ENCODE assay signal across 8 mouse cellular contexts in genomic region chrX:7879819-7880218, GRCm38 (mm10). TPM values are rescaled to one million over a fixed set of nuclear protein-coding genes. Genes with fewer than 3 reads are reported as not detected.
A peak's percentile ranks its signal among the peaks of the same experiment; 100 is the strongest.
DNase-seq lines count a peak whose midpoint lies in the region; ATAC-seq and TF ChIP-seq lines count a peak whose summit lies in the region.

No protein-coding gene starts in this region.

- no peak overlapping the region for H3K9ac ChIP-seq in embryonic facial prominence, embryonic 12.5 days
- H3K9ac ChIP-seq in limb, embryonic 13.5 days: no peak overlapping the region
- H3K9ac ChIP-seq in midbrain, embryonic 14.5 days (replicated peaks; ENCODE audit: low read length): no peak overlapping the region

- no peaks in the 10 kb centered on the region for H3K9me3 ChIP-seq in embryonic facial prominence, embryonic 12.5 days
- no peaks in the 10 kb centered on the region for H3K9me3 ChIP-seq in limb, embryonic 13.5 days
- no peaks in the 10 kb centered on the region for H3K9me3 ChIP-seq in midbrain, embryonic 14.5 days (ENCODE audit: control insufficient read depth, low read length)

- H3K36me3 ChIP-seq in embryonic facial prominence, embryonic 12.5 days: no peaks in the 10 kb centered on the region
- peaks cover 6% of the 10 kb centered on the region; the same call in 1 of the 2 replicates for H3K36me3 ChIP-seq in limb, embryonic 13.5 days
- 0 out of 2 replicates have a peak, but pooled peaks cover 2% of the 10 kb centered on the region for H3K36me3 ChIP-seq in midbrain, embryonic 14.5 days (ENCODE audit: control insufficient read depth, insufficient read depth, low read length)
- H3K36me3 ChIP-seq in spleen, adult 2 months (ENCODE audit: control insufficient read depth, insufficient read depth, low read length): no peaks in the 10 kb centered on the region; the same call in 1 of the 2 replicates

- no peak overlapping the region for H3K4me3 ChIP-seq in embryonic facial prominence, embryonic 12.5 days
- peak overlapping the region; percentile 8 for H3K4me3 ChIP-seq in limb, embryonic 13.5 days
- peak overlapping the region; percentile 50 for H3K4me3 ChIP-seq in midbrain, embryonic 14.5 days (replicated peaks; ENCODE audit: low read depth, low read length)
- H3K4me3 ChIP-seq in spleen, adult 2 months (ENCODE audit: extremely low read depth, insufficient read depth, insufficient read length): peak overlapping the region; percentile 18; the same call in 1 of the 2 replicates

- ATAC-seq in embryonic facial prominence, embryonic 12.5 days (ENCODE audit: insufficient number of reproducible peaks, insufficient read depth, low FRiP score, low TSS enrichment): no peak
- peak; percentile 42; the same call in 1 of the 2 replicates for ATAC-seq in limb, embryonic 13.5 days (ENCODE audit: low FRiP score, low read depth)
- peak; percentile 41 for ATAC-seq in midbrain, embryonic 14.5 days (ENCODE audit: low FRiP score, low TSS enrichment)

- DNase-seq in 3134 (ENCODE audit: extremely low read depth, insufficient read length, low spot score): peak; percentile 24
- DNase-seq in adrenal gland, postnatal 10 days: peak; percentile 62
- peak; percentile 51 to 57 for DNase-seq in heart, adult 9 months (ENCODE audit: low spot score in 2 of 2)
- DNase-seq in kidney, adult 8-10 months: peak; percentile 57 to 71
- peak; percentile 86 for DNase-seq in midbrain, embryonic 14.5 days
- DNase-seq in spleen, adult 2 months (ENCODE audit: low read depth in 1 of 2, low spot score in 2 of 2): peak; percentile 64 to 74

- peak overlapping the region; percentile 28 for H3K4me2 ChIP-seq in embryonic facial prominence, embryonic 12.5 days (replicated peaks)
- H3K4me2 ChIP-seq in limb, embryonic 13.5 days (replicated peaks): peak overlapping the region; percentile 89
- peak overlapping the region; percentile 79 for H3K4me2 ChIP-seq in midbrain, embryonic 14.5 days (ENCODE audit: low read length)

- peak; percentile 32; the same call in 1 of the 2 replicates for TF ChIP-seq CTCF in spleen, adult 2 months (IDR thresholded peaks at IDR 0.05; ENCODE audit: extremely low read depth, insufficient read depth, insufficient read length, insufficient replicate concordance)

- H3K4me1 ChIP-seq in embryonic facial prominence, embryonic 12.5 days: peaks cover 1% of the 10 kb centered on the region; the same call in 1 of the 2 replicates
- peaks cover 3% of the 10 kb centered on the region; the same call in 1 of the 2 replicates for H3K4me1 ChIP-seq in limb, embryonic 13.5 days
- no peaks in the 10 kb centered on the region; the same call in 1 of the 2 replicates for H3K4me1 ChIP-seq in midbrain, embryonic 14.5 days (ENCODE audit: control insufficient read depth, insufficient read depth, low read length)
- H3K4me1 ChIP-seq in spleen, adult 2 months (ENCODE audit: control insufficient read depth, insufficient read depth, insufficient read length): no peaks in the 10 kb centered on the region; the same call in 1 of the 2 replicates

- H3K27me3 ChIP-seq in embryonic facial prominence, embryonic 12.5 days: no peaks in the 10 kb centered on the region
- no peaks in the 10 kb centered on the region for H3K27me3 ChIP-seq in limb, embryonic 13.5 days
- H3K27me3 ChIP-seq in midbrain, embryonic 14.5 days (ENCODE audit: control insufficient read depth, insufficient read depth, low read length): no peaks in the 10 kb centered on the region
- no peaks in the 10 kb centered on the region for H3K27me3 ChIP-seq in spleen, adult 2 months (ENCODE audit: control insufficient read depth, insufficient read depth, low read length)

- TF ChIP-seq POLR2A in spleen, adult 2 months (IDR thresholded peaks at IDR 0.05; ENCODE audit: low read depth, low read length): no peak

- WGBS in embryonic facial prominence, embryonic 12.5 days: 15% methylated on average over 11 of the region's 11 CpGs
- WGBS in limb, embryonic 13.5 days: 7% methylated on average over 11 of the region's 11 CpGs
- 20% methylated on average over 11 of the region's 11 CpGs for WGBS in midbrain, embryonic 14.5 days
- 27% methylated on average over 11 of the region's 11 CpGs for WGBS in spleen, adult 2 months

- H3K27ac ChIP-seq in embryonic facial prominence, embryonic 12.5 days: no peak overlapping the region
- H3K27ac ChIP-seq in limb, embryonic 13.5 days: no peak overlapping the region
- no peak overlapping the region for H3K27ac ChIP-seq in midbrain, embryonic 14.5 days (replicated peaks; ENCODE audit: low read depth, low read length)
- H3K27ac ChIP-seq in spleen, adult 2 months (ENCODE audit: insufficient read depth, low read length): no peak overlapping the region

RNA-seq across cellular contexts. Expression of gene Pim2, which starts 1.8 kb away (rescaled TPM):
- total RNA-seq in adrenal gland, postnatal 10 days (2021): 1 to 10 TPM; 6.2 to 9.2 TPM
- 5.9 and 6.0 TPM in 2 replicates for polyA plus RNA-seq in embryonic facial prominence, embryonic 12.5 days (2016; fragmentation: Nextera tagmentation; extraction: Ambion mirVana)
- polyA plus RNA-seq in limb, embryonic 13.5 days (2015; fragmentation: Nextera tagmentation; extraction: Ambion mirVana): 4.1 and 4.8 TPM in 2 replicates
- 13.9 and 18.8 TPM in 2 replicates for polyA plus RNA-seq in midbrain, embryonic 14.5 days (2014; fragmentation: Nextera tagmentation; extraction: Ambion mirVana)
- polyA plus RNA-seq in spleen, adult 2 months (2012; rRNA removed): 40.1 and 75.0 TPM in 2 replicates

RNA-seq across cellular contexts. Expression of gene Slc35a2, which starts 4.0 kb away (rescaled TPM):
- total RNA-seq in adrenal gland, postnatal 10 days (2021): 10 to 100 TPM; 23.2 to 27.0 TPM
- polyA plus RNA-seq in embryonic facial prominence, embryonic 12.5 days (2016; fragmentation: Nextera tagmentation; extraction: Ambion mirVana): 30.4 and 33.1 TPM in 2 replicates
- polyA plus RNA-seq in limb, embryonic 13.5 days (2015; fragmentation: Nextera tagmentation; extraction: Ambion mirVana): 45.2 and 50.2 TPM in 2 replicates
- 17.4 and 24.6 TPM in 2 replicates for polyA plus RNA-seq in midbrain, embryonic 14.5 days (2014; fragmentation: Nextera tagmentation; extraction: Ambion mirVana)
- 34.7 and 49.5 TPM in 2 replicates for polyA plus RNA-seq in spleen, adult 2 months (2012; rRNA removed)

RNA-seq across cellular contexts. Expression of gene Pqbp1, which starts 19.2 kb away (rescaled TPM):
- 10 to 100 TPM; 66.3 to 79.2 TPM for total RNA-seq in adrenal gland, postnatal 10 days (2021)
- 147 and 162 TPM in 2 replicates for polyA plus RNA-seq in embryonic facial prominence, embryonic 12.5 days (2016; fragmentation: Nextera tagmentation; extraction: Ambion mirVana)
- polyA plus RNA-seq in limb, embryonic 13.5 days (2015; fragmentation: Nextera tagmentation; extraction: Ambion mirVana): 138 and 149 TPM in 2 replicates
- polyA plus RNA-seq in midbrain, embryonic 14.5 days (2014; fragmentation: Nextera tagmentation; extraction: Ambion mirVana): 181 and 219 TPM in 2 replicates
- polyA plus RNA-seq in spleen, adult 2 months (2012; rRNA removed): 79.1 and 83.1 TPM in 2 replicates

RNA-seq across cellular contexts. Expression of gene Timm17b, which starts 19.3 kb away (rescaled TPM):
- 10 to 100 TPM; 88.3 to 94.3 TPM for total RNA-seq in adrenal gland, postnatal 10 days (2021)
- polyA plus RNA-seq in embryonic facial prominence, embryonic 12.5 days (2016; fragmentation: Nextera tagmentation; extraction: Ambion mirVana): 167 and 169 TPM in 2 replicates
- polyA plus RNA-seq in limb, embryonic 13.5 days (2015; fragmentation: Nextera tagmentation; extraction: Ambion mirVana): 179 and 181 TPM in 2 replicates
- 171 and 214 TPM in 2 replicates for polyA plus RNA-seq in midbrain, embryonic 14.5 days (2014; fragmentation: Nextera tagmentation; extraction: Ambion mirVana)
- polyA plus RNA-seq in spleen, adult 2 months (2012; rRNA removed): 36.2 and 39.2 TPM in 2 replicates

RNA-seq across cellular contexts. Expression of gene Gm10491, which starts 27.8 kb away (rescaled TPM):
- total RNA-seq in adrenal gland, postnatal 10 days (2021): not detected
- polyA plus RNA-seq in embryonic facial prominence, embryonic 12.5 days (2016; fragmentation: Nextera tagmentation; extraction: Ambion mirVana): not detected in 2 replicates
- not detected in 2 replicates for polyA plus RNA-seq in limb, embryonic 13.5 days (2015; fragmentation: Nextera tagmentation; extraction: Ambion mirVana)
- polyA plus RNA-seq in midbrain, embryonic 14.5 days (2014; fragmentation: Nextera tagmentation; extraction: Ambion mirVana): not detected in 2 replicates
- polyA plus RNA-seq in spleen, adult 2 months (2012; rRNA removed): not detected in 2 replicates

Comparison
In these comparisons a context has a peak if more than half of its experiments do, and no peak if none do; other contexts are left out.
1. DNase-seq: peak in every context shown above with its lines; median percentile 86 in midbrain, embryonic 14.5 days; 69 in spleen, adult 2 months; 64 in kidney, adult 8-10 months; 62 in adrenal gland, postnatal 10 days; 54 in heart, adult 9 months; 24 in 3134.
2. H3K4me2 ChIP-seq: peak in every context shown above with its lines; median percentile 89 in limb, embryonic 13.5 days; 79 in midbrain, embryonic 14.5 days; 28 in embryonic facial prominence, embryonic 12.5 days.